Mouse (Mus musculus) lung, postnatal 14 days (tissue): ENCODE results near the gene Jaml.

Experiments
- DNase-seq: peaks from one replicate; pipeline ENCODE4 v3.0.0; 2021

The Jaml gene

DNA sequence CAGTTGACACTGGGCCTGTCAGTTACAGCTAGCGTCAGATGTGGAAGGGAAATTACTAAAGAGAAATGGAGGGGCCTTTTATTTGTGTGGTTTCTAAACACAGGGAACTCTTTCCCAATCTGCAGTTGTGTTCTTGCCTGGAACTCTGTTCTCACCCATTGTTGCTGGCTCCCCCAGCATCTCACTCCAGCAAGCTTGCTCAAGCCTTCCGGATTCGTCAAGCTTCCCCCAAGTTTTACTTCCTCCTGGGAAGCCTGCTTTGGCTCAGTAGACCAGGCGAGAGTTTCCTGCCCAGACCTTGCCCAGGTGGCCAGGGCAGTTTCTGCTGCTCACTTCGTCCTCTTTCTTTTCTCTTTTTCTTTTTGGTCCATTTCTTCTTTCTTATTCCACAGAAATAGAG, 5.6 kb downstream of the Jaml start:
- DNase-seq = no peak

DNA sequence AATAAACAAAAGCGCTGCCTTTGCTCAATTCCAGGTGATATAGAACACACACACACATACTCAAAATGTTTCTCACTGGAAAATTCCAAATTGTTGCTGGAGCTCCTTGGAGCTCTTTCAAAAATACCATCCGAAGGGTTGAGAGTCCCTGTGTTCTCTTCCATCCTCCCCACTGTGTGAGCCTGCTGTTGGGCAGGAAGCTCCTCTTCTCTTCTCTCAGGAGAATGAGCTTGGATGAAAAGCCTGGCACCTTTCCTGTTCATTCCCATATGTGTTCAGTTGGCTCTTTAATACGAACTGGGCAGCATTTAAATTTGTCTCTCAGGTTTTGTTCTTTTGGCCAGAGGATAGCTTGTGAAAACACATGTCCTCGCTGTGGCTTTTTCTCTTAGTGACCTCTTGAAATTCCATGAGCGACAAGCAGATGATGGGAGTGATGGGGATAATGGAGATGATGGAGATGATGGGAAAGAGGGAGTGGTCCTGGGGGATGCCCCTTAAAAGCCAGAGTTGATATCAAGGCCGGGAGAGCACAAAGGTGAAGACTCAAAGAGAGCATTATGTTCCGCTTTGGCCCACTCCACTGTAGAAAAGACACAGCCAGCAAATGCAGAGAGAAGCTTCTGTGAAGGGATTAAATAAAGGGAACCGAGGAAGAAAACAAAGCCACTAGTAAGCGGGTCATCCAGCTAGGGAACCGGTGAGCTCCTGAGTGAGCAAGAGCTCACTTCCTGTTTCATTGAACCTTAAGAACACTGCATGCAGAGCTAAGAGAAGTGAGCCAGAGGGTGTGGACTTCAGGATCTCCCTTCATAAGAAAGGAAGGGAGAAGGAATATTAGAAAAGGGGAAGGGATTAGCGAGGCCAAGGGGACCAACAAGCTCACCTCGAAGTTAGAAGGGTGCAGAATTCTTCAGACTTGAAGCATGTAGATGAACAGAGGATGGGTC, 7.0 kb downstream of the Jaml start:
- DNase-seq = no peak

- no peak for DNase-seq
Observed at GRCm38 (mm10) chr9:45088040-45088439, 9.1 kb downstream of the Jaml start.

- no peak for DNase-seq
Observed at GRCm38 (mm10) chr9:45090811-45091210, 11.8 kb downstream of the Jaml start.

DNA sequence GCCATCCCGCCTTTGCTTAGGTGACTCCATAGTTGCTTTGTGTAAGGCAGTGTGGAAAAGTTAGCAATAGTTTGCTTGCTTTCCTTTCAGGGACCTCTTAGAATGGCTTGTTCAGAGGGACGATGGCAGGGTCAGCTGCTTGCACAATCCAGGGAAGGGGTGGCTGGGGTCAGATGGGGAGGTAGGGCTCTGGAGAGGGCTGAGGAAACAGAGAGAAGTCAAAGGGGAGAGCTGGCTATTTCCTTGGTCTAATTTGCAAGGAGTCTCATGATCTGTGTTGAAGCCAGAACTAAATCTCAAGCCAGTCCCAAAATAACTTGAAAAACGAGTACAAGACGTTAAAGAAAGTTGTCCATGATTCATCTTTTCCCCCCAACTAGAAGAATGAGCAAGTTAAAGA, 13.7 kb downstream of the Jaml start:
- DNase-seq = peak; percentile 19

DNA sequence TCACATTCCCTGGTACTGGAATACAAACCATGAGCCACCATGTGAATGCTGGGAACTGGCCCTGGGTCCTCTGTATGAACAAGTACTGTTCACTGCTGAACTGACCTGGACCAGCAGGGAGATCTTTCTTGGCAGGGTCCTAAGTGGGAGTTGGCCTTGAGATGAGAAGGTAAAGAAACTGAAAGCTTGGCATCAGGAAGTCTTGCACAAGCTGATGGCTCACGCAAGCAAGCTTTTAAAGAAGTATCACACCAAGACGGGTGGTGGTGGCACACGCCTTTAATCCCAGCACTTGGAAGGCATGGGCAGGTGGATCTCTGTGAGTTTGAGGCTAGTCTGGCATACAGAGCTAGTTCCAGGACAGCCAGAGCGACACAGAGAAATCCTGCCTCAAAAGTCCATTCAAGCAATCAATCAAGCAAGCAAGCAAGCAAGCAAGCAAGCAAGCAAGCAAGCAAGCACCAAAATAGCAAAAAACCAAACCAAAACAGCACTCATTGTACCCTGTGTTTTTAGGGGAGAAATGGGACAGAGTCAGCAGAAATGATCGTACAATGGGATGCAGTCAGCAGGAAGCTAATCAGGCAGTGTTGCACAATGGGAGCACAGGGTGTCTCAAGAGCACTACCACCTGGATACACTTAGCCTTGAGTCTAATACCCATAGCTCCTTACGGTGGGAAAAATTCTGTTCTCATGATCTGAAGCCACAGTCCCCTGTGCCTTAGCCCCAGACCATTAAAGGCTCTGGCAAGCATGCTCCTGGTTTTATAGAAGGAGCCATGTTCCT, 16.4 kb downstream of the Jaml start:
- DNase-seq = peak; percentile 37

DNA sequence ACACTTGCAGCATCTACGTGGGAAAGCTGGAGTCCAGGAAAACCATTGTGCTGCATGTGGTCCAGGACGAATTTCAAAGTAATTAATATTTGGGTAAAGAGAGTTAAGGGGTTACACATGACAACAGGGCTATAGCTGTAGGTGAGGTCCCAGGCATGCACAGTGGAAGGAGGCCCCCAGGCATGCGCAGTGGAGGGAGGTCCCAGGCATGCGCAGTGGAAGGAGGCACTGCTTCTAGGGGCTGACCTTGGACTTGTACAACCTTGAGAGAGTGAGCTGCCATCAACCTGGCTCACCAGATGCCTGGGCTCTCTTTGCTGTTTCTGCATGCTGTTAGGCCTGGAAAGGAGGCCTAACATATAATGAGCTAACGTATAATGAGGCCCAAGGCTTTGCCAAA, 18.9 kb downstream of the Jaml start:
- DNase-seq = no peak

DNA sequence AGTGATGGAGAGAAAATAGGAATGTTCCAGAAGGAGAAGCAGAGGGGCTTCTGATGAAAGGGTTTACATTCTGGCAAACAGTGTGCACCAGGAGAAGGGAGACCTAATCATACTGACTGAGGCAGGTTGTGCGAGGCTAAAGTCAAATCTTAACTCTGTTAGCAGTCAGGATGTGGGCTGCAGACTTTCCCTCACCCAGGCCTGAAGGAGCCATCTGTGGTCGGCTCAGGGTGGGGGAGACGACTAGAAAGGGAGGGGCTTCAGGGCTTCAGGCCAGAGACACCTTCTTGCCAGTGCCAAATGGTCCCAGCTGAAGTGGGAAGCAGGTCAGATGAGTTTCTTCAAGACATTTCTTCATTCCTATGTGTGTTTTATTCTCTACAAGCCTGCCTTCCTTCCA, 19.4 kb downstream of the Jaml start:
- DNase-seq = no peak

DNA sequence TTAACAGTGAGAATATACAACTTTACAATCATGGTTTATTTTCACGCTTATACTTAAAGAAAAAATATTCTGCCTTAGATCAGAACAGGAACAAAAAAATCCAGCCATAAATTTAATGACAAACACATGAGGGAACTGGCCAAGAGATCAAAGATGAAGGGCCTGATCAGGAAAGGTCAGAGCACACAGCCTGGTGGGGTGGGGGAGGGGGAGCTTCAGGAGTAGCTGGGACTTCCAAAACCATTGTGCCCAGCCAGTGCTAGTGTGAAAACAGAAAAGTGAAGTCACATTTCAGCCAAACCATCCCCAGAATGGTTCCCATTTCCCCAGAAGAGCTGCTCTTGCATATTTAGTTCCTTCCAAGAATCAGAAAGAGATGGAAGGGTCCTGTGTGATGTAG, 23.5 kb downstream of the Jaml start:
- DNase-seq = no peak

DNA sequence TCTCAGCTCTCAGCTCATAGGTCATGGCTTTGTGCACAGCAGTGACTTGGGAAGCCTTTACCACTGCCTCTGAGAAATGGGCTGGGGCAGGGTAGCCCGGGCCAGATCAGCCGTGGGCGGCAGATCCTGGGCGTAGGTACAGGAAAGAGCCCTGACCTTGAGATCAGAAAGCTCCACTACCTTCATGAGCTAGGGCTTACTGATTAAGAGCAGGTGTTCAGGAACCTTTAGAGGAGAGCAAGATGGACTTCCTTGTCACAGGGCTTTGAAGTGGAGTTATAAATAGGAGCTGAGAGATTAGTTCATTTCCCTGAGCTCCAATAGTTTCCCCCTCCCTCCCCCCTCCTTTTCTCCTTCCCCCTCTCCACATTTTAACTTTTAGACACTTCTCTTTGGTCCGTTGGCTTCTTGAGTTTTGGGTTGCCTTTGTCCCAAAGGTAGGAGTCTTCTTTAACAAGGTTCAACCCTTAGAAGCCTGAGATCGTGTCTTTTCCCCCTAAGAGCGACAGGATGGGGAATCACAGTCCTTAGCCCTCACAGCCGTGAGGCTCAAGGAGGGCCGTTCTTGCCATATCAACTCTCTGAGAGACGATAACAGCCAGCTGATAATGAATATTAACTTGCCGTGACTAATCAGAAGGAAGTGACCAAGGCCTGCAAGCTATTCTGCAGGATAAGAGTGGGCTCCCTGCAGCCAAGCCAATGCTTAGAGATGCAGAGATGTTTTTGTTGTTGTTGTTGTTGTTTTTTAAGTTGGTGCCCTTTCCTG, 24.4 kb downstream of the Jaml start:
- DNase-seq = no peak

DNA sequence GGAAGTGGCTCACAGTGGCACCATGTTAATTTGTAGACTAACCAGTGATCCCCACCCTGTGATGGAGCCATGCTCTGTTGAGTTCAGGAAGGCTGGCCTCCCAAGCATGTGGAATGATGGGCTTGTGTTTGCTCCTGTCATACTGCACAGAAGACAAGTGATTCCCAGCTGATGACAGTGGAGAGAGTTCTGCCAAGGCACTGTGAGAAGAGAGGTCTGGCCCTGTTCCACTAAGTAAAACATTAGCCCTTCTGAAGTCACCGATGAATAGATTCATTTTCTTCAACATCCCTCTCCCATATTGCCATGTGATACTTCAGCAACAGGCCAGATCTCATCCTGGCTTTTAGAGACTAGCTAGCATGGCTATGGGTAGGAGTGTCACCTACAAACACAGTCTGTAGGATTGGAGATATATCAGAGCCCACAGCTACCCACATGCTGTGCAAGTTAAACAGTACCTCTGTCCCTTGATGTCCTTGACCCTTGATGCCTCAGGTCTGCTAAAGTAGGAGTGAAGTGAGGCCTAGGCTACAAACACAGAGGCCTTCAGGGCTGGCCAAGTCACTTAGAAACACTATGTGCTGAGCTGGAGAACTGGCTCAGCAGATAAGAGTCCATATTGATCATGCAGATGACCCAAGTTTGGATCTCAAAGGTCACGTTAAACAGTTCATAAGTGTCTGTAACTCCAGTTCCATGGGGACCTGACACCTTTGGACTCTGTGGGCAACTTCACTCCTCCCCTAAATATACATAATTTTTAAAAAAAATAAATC, 26.8 kb downstream of the Jaml start:
- no peak for DNase-seq

GRCm38 (mm10) chr9:45115706-45116105, 36.7 kb downstream of the Jaml start:
- DNase-seq = no peak

- DNase-seq = no peak
Observed at GRCm38 (mm10) chr9:45116819-45117218, 37.8 kb downstream of the Jaml start.

GRCm38 (mm10) chr9:45117741-45118431, 38.9 kb downstream of the Jaml start, which contains the start of gene Scn2b:
Gene Scn2b (plus strand): TSS chr9:45117782.
- no peak for DNase-seq

GRCm38 (mm10) chr9:45118552-45118951, 39.6 kb downstream of the Jaml start:
- no peak for DNase-seq

DNA sequence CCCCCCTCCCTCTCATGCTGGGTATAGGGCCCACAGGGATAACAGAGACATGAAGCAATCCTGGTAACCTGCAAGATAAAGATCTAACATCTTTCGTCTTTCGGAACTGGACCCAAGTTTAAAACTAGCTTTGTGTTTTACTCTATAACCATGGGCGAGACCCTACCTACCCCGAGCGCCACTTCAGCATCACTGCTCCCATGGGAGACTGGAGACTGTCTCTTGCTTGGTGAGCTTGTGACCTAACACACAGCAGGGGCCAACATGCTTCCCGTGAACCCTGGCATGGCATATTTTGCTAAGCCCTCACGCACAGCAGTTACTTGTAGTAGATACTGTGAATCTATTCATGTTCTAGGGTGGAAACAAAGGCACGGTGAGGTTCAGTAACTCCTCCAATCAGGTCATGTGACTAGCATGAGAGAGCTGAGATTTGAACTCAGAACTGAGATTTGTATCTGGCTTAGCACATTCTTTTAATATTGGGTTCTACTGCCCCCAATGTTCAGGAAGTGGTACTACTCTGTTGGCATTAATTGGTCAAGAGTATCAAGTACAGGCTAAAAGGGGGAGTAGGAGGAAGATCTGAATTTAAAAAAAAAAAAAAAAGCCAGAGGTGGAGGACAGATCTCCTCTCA, 40.5 kb downstream of the Jaml start:
- DNase-seq = no peak

GRCm38 (mm10) chr9:45119954-45120530, 41.1 kb downstream of the Jaml start:
- DNase-seq = no peak

DNA sequence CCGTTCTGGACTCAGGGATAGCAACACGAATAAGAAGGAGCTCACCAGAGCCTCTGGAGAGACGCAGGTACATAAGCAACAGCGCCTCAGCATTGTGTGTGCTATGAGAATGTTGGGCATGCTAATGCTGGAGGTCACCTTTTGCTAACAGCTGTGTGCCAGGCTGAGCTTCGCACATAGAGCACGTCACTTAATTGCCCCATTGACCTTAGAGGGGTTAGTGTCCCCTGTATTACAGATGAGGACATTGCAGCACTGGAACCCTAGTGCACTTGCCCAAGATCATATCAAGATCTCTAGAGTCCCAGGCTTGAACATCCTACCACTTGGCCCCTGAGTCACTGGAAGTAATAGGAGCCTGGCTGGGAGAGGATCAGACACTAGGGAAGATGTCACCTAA, 41.6 kb downstream of the Jaml start:
- no peak for DNase-seq

DNA sequence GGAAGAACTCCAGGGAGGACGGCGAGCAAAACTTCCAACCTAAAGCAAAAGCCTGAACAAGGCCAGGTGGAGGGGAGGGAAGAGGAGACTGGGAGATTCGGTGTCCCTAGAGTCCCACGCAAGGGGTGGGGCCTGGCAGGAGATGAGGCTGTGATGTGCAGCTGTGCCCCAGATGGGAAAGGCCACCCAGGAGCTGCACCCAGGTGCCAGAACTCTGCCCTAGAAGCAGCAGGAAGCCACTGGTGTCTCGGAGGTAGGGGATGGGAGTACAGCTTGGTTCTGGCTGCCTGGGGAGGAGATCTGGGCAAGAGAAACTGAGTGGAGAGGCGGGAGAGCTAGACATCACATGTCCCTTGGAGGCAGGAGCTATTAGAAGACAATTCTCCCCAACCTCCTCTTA, 42.0 kb downstream of the Jaml start:
- no peak for DNase-seq

DNA sequence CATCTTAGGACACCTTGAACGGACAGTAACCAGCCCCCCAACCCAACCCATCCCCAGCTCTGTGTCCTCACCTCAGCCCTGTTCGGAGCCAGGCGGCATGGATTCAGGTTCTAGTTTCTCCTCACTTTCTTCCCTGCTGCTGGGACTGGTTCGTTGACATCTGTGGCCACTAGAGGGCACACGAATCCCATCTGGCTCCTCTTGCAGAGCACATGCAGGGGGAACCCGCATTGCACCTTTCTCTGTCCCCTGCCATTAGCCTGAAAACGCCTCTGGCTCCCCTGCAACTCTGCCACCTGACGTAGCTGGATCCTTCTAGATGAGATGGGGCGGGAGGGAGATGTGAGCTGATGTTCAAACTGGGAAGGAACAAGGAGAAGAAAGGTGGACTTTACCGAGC, 42.8 kb downstream of the Jaml start:
- DNase-seq = peak; percentile 81

- peak; percentile 57 for DNase-seq
Observed at GRCm38 (mm10) chr9:45122209-45122761, 43.3 kb downstream of the Jaml start.
